Mouse (Mus musculus) kidney, embryonic 15.5 days (tissue): Measurements from ENCODE around the gene Vmn2r18. TPM values are rescaled to one million over a fixed set of nuclear protein-coding genes. Genes with fewer than 3 reads are reported as not detected.

Experiments used
- ATAC-seq: fragments of 200-750 bp; cut with Nextera tagmentation; replicated peaks from 2 replicates; pipeline ENCODE4 v1.8.0; 2017; ENCODE audit warnings: moderate TSS enrichment; ENCODE audit not compliant: low FRiP score
- H3K27ac ChIP-seq: fragments of 300-500 bp; sonication (generic); 2 replicates; pipeline ENCODE4 v1.5.1; 2015; ENCODE audit warnings: mild to moderate bottlenecking, inconsistent platforms
- H3K27me3 ChIP-seq: fragments of 300-500 bp; sonication (generic); 2 replicates; pipeline ENCODE4 v1.6.1; 2015; ENCODE audit warnings: inconsistent platforms
- H3K36me3 ChIP-seq: fragments of 300-500 bp; sonication (generic); 2 replicates; pipeline ENCODE4 v1.6.1; 2015; ENCODE audit warnings: inconsistent platforms
- H3K4me1 ChIP-seq: fragments of 300-500 bp; sonication (generic); 2 replicates; pipeline ENCODE4 v1.6.1; 2015; ENCODE audit warnings: inconsistent platforms
- H3K4me2 ChIP-seq: fragments of 300-500 bp; sonication (generic); 2 replicates; pipeline ENCODE4 v1.6.1; 2015; ENCODE audit warnings: moderate library complexity, mild to moderate bottlenecking, inconsistent platforms
- H3K4me3 ChIP-seq: fragments of 300-500 bp; sonication (generic); replicated peaks from 2 replicates; pipeline ENCODE4 v1.5.1; 2015; ENCODE audit warnings: mild to moderate bottlenecking, inconsistent platforms
- H3K9ac ChIP-seq: fragments of 300-500 bp; sonication (generic); 2 replicates; pipeline ENCODE4 v1.6.1; 2015; ENCODE audit warnings: mild to moderate bottlenecking, inconsistent platforms
- H3K9me3 ChIP-seq: fragments of 300-500 bp; sonication (generic); replicated peaks from 2 replicates; pipeline ENCODE4 v1.6.1; 2016; ENCODE audit warnings: inconsistent platforms
- WGBS: fragments of 180-500 bp; shearing (Covaris S2); methylation state at CpG from one replicate; pipeline ENCODE4 v1.1.7; 2015; ENCODE audit warnings: mixed read lengths; 5-methylcytosine and 5-hydroxymethylcytosine counted together
- polyA plus RNA-seq: library from polyadenylated mRNA; unstranded; fragments of >200 nt; fragmentation: Nextera tagmentation; extraction: Ambion mirVana; gene quantifications from 2 replicates; pipeline ENCODE4 v1.2.1, GENCODE M21; 2015

The Vmn2r18 gene
- polyA plus RNA-seq: 0.12 and 0.17 TPM in 2 replicates

DNA sequence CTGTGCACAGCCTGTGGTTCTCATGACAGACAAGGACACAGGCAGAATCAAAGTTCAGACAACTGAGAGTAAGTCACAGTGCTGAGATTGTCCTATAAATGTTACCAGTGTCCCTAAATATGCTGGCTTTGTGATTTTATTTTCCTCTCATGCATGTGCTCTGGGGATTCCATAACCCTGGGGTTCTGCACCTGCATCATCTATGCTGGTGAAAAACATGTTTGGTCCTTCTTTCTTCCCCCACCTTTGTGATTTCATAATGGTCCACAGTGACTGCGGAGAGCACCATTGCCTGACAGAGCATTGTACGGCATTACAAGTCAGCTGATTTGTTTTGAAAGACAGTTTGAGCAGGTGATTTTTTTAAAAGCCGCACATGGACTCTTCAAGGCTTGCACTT is at the start of gene Vmn2r18:
Gene Vmn2r18 (minus strand): TSS at position 101 of the 400 bp plus-strand sequence.
- WGBS: 86% methylated on average over 3 of the region's 3 CpGs
- no peaks in the 10 kb centered on the region for H3K9me3 ChIP-seq

DNA sequence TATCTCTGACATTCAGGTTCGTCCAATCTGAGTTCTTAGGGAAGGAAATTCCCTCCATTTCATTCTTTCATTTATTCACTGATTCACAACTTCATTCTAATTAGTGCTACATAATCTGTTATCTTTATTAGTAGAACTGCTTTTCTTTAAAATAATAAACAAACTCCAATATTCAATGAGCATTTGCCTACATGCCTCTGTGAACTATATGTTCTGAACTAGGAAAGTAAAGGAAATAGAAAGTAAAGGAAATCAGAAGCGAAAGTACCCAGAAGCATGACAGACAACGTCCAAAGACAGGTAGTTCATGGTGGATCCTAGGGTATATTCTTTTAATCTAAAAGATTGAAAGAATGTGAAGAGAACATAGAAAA is 45.6 kb upstream of the Vmn2r18 start:
- H3K27me3 ChIP-seq: no peaks in the 10 kb centered on the region
- H3K4me1 ChIP-seq: peaks cover 9% of the 10 kb centered on the region
- H3K9me3 ChIP-seq: no peaks in the 10 kb centered on the region
- H3K4me2 ChIP-seq: peak overlapping the region; percentile 68
- H3K36me3 ChIP-seq: peaks cover 30% of the 10 kb centered on the region
- no peak for ATAC-seq
- H3K27ac ChIP-seq: peak overlapping the region; percentile 91
- no peak overlapping the region for H3K9ac ChIP-seq
- H3K4me3 ChIP-seq: peak overlapping the region; percentile 72; the same call in 1 of the 2 replicates
- WGBS: 64% methylated on average over 3 of the region's 3 CpGs

More for the DNA sequence above, at the start of gene Vmn2r18:
- H3K4me3 ChIP-seq: no peak within 1 kb of the TSS
- no peak within 1 kb of the TSS for H3K27ac ChIP-seq
- H3K4me2 ChIP-seq: no peak within 1 kb of the TSS
- no peak within 1 kb of the TSS for H3K9ac ChIP-seq
- H3K36me3 ChIP-seq: no peaks in the 10 kb centered on the region
- H3K27me3 ChIP-seq: no peaks in the 10 kb centered on the region
- no peak for ATAC-seq
- no peaks in the 10 kb centered on the region for H3K4me1 ChIP-seq

DNA sequence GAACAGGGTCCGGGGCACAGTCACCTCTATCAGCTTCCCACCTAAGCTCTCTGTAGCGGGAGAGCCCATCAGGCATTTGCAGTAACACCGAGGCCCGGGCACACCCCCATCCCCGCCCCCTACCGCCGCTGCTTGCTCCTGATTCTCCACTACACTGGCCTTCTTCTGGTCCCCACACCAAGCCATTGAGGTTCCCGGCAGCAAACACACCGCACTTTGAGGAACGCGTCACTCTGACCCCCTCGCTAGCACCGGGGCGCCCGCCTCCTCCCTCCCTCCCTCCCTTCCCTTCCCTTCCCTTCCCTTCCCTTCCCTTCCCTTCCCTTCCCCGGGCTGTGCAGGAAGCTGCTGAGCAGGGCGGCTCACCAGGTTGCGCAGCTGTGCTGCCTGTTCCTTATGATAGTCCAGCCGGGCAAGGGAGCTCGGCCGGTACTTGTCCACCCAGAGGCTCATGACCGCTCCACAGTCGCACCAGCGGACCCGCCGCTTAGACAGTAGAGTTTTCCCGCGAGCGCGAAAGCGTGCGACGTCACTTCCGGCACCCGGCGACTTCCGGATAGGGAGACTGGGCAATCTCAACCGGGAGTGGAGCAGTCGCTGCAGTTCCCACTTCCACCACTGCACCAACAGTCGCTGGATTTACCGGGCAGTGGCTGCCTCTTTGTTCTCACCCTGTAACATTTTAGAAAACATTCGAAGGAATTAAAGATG is 45.0 kb upstream of the Vmn2r18 start, which contains the start of gene Rfc3:
Gene Rfc3 (minus strand): TSS at position 543 of the 711 bp plus-strand sequence.
- WGBS: under 1% methylated on average over 42 of the region's 42 CpGs
- H3K4me1 ChIP-seq: peaks cover 9% of the 10 kb centered on the region
- peak; percentile 99 for ATAC-seq
- H3K27me3 ChIP-seq: no peaks in the 10 kb centered on the region
- H3K9ac ChIP-seq: peak within 1 kb of the TSS; percentile 64
- H3K4me2 ChIP-seq: peak within 1 kb of the TSS; percentile 68
- peaks cover 36% of the 10 kb centered on the region for H3K36me3 ChIP-seq
- H3K9me3 ChIP-seq: no peaks in the 10 kb centered on the region
- peak within 1 kb of the TSS; percentile 72 for H3K4me3 ChIP-seq
- H3K27ac ChIP-seq: peak within 1 kb of the TSS; percentile 91

DNA sequence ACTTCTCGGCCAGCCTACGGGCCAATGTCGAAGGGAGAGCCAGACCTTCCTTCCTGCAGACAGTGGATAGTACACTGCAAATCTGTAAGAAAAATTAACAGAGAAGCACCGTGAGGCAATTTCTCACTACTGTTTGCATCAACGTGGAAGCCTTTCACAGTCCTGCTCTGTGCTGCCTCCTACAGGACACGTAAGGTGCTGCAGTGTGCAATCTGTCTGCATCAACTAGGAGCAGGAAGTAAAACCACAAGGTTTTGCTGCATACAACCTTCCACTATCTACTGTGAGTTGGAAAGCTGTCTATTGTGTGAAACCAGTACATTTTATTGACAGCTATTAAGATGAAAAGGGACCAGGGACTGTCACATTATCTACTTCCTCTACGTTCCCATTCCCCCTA is 39.0 kb upstream of the Vmn2r18 start:
- Histone ChIP-seq H3K9ac (no peak overlapping the region), H3K4me1 (peaks cover 5% of the 10 kb centered on the region), H3K4me3 (no peak overlapping the region), H3K4me2 (no peak overlapping the region), H3K9me3 (no peaks in the 10 kb centered on the region), H3K27ac (no peak overlapping the region), H3K27me3 (no peaks in the 10 kb centered on the region), H3K36me3 (peaks cover 94% of the 10 kb centered on the region)
- 96% methylated on average over 7 of the region's 7 CpGs for WGBS
- ATAC-seq: no peak

DNA sequence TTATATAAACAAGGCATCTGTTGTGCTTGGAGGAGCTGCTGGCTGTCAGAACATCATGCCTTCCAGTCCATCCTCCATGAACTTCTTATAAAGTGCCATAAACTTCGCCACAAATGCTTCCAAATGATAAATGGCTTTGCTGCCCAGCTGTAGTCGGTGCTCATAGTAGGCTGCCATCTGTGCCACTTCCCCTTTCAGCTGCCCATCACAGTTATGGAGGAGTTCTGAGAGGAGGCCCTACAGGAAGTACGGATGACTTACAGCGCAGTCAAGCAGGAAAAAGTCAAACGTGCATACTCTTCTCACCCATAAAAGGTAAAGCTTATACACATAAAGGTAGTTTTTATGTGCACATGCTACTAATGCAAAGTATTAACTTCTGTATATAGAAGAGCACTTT is 37.0 kb upstream of the Vmn2r18 start:
- Histone ChIP-seq H3K27ac (no peak overlapping the region), H3K27me3 (no peaks in the 10 kb centered on the region), H3K9ac (no peak overlapping the region), H3K4me2 (no peak overlapping the region), H3K9me3 (no peaks in the 10 kb centered on the region), H3K4me3 (no peak overlapping the region), H3K4me1 (no peaks in the 10 kb centered on the region), H3K36me3 (peaks cover 79% of the 10 kb centered on the region)
- 80% methylated on average over 5 of the region's 5 CpGs for WGBS
- no peak for ATAC-seq

DNA sequence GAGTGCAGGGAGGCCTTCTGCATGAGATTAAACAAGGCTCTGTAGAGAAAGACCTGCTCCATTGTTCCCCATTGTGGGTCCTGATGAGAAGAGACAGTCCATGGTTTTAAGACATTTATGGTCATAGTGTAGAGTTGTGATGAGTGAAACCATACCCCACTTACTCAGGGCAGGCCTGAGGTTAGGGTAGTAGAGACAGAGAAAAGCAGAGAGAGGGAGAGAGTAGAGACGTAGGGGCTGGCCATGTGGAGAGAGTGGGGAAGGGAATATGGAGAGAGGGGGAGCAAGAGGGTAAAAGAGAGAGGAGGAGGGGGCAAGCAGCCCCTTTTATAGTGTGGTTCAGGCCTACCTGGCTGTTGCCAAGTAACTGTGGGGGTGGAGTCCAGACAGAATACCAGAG is 36.3 kb upstream of the Vmn2r18 start:
- Histone ChIP-seq H3K9ac (no peak overlapping the region), H3K27me3 (no peaks in the 10 kb centered on the region), H3K4me2 (no peak overlapping the region), H3K4me3 (no peak overlapping the region), H3K36me3 (peaks cover 71% of the 10 kb centered on the region), H3K9me3 (no peaks in the 10 kb centered on the region), H3K4me1 (no peaks in the 10 kb centered on the region), H3K27ac (no peak overlapping the region)
- no peak for ATAC-seq
- 89% methylated on average over 1 of the region's 1 CpGs for WGBS

DNA sequence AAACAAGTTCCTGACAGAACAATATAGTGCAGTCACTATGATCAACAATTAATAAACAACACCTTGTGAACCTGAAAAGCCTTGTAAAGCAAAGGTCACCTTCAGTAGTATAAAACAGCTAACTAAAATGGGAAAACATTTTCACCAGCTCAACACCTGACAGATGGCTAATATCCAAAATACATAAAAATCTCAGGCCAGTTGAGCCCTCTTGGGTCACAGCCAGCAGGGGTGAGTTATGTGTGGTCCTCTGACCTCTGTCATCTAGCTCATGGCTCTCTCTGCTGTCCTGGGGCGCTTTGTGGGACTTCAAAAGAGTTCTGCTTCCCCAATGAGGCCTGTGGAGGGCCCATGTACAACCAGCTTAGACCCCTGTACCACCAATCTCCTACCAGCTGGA is 4.1 kb downstream of the Vmn2r18 start:
- Histone ChIP-seq H3K4me1 (no peaks in the 10 kb centered on the region), H3K9me3 (no peaks in the 10 kb centered on the region), H3K4me3 (no peak overlapping the region), H3K4me2 (no peak overlapping the region), H3K9ac (no peak overlapping the region), H3K27me3 (no peaks in the 10 kb centered on the region), H3K36me3 (no peaks in the 10 kb centered on the region), H3K27ac (no peak overlapping the region)
- 21% methylated on average over 1 of the region's 1 CpGs for WGBS
- no peak for ATAC-seq

Other genes with a start within 250 kb of the Vmn2r18 start
- not detected in 2 replicates for gene Gm42906, start 177.9 kb downstream of the Vmn2r18 start, polyA plus RNA-seq
- gene Rfc3, start 45.2 kb upstream of the Vmn2r18 start, polyA plus RNA-seq: 90.4 and 95.3 TPM in 2 replicates